Comparison of ENCODE assay signal across 14 mouse cellular contexts in the genomic region with DNA sequence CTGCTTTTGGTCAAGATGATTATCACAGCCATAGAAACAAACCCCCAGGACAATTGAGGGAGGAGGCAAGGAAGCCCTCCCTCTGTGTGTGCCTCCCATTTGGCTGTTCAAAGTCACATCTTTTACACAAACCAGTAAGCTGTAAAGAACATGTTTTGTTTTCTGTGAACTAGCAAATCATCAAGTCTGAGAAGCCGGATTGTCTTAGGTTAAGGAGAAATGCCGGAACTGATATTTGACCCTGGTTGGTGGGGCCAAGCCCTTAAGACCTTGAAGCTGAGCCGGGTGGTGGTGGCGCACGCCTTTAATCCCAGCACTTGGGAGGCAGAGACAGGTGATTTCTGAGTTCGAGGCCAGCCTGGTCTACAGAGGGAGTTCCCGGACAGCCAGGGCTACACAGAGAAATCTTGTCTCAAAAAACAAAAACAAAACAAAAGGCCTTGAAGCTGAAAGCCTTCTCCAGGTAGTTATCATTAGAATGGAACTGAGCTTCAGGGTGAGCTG. TPM values are rescaled to one million over a fixed set of nuclear protein-coding genes. Genes with fewer than 3 reads are reported as not detected.
A peak's percentile ranks its signal among the peaks of the same experiment; 100 is the strongest.
DNase-seq lines count a peak whose midpoint lies in the region; ATAC-seq and TF ChIP-seq lines count a peak whose summit lies in the region.
"Had no signal": no experiment of that assay in that cellular context is flagged by ENCODE, and none has a peak within 500 bp of the region (broad histone marks: within the 10 kb centered on the region; RNA-seq: fewer than 3 reads in every experiment).

No protein-coding gene starts in this region.

- no peaks in the 10 kb centered on the region for H3K36me3 ChIP-seq in kidney, embryonic 14.5 days (ENCODE audit: control insufficient read depth, insufficient read depth, low read length)
- no peaks in the 10 kb centered on the region for H3K36me3 ChIP-seq in testis, adult 2 months (ENCODE audit: control insufficient read depth, insufficient read depth, low read length)
- H3K36me3 ChIP-seq in embryonic facial prominence, embryonic 14.5 days (ENCODE audit: control insufficient read depth, insufficient read depth, low read length): no peaks in the 10 kb centered on the region
- H3K36me3 ChIP-seq in stomach, postnatal 0 days (ENCODE audit: control insufficient read depth, insufficient read depth, low read length): no peaks in the 10 kb centered on the region
- H3K36me3 ChIP-seq in midbrain, embryonic 15.5 days (replicated peaks): no peaks in the 10 kb centered on the region
- H3K36me3 ChIP-seq: forebrain, embryonic 10.5 days had no signal

- no peak for DNase-seq in kidney, postnatal 25 days
- no peak for DNase-seq in testis, postnatal 10 days (ENCODE audit: low spot score)
- no peak for DNase-seq in embryonic facial prominence, embryonic 14.5 days (ENCODE audit: low spot score)
- no peak for DNase-seq in stomach, postnatal 0 days (ENCODE audit: low spot score)
- no peak for DNase-seq in gastrocnemius, postnatal 25 days
- DNase-seq: adrenal gland, postnatal 14 days; cerebellum, adult 9-11 months; gastrocnemius, postnatal 10 days; kidney, adult 11 months; midbrain, embryonic 14.5 days had no signal

- TF ChIP-seq POLR2A in testis, adult 2 months (IDR thresholded peaks at IDR 0.05; ENCODE audit: control insufficient read depth, low read depth, low read length): no peak

- peaks cover 27% of the 10 kb centered on the region for H3K4me1 ChIP-seq in kidney, embryonic 14.5 days (ENCODE audit: control insufficient read depth, insufficient read depth, low read length)
- H3K4me1 ChIP-seq in testis, adult 2 months (ENCODE audit: control insufficient read depth, insufficient read depth, low read length): peaks cover 6% of the 10 kb centered on the region
- H3K4me1 ChIP-seq in embryonic facial prominence, embryonic 14.5 days (ENCODE audit: control insufficient read depth, insufficient read depth, low read length): peaks cover 16% of the 10 kb centered on the region
- 0 out of 2 replicates have a peak, but pooled peaks cover 4% of the 10 kb centered on the region for H3K4me1 ChIP-seq in stomach, postnatal 0 days (replicated peaks; ENCODE audit: control insufficient read depth, insufficient read depth)
- no peaks in the 10 kb centered on the region for H3K4me1 ChIP-seq in midbrain, embryonic 15.5 days

- no peak overlapping the region for H3K9ac ChIP-seq in kidney, embryonic 14.5 days (ENCODE audit: low read depth, low read length)
- no peak overlapping the region for H3K9ac ChIP-seq in embryonic facial prominence, embryonic 14.5 days (ENCODE audit: low read depth, low read length)
- no peak overlapping the region for H3K9ac ChIP-seq in stomach, postnatal 0 days (ENCODE audit: low read length)
- H3K9ac ChIP-seq in midbrain, embryonic 15.5 days: no peak overlapping the region

- TF ChIP-seq CTCF in testis, adult 2 months (IDR thresholded peaks at IDR 0.05; ENCODE audit: control insufficient read depth, insufficient read depth, insufficient replicate concordance, low read depth, low read length): no peak
- no peak for TF ChIP-seq CTCF in stomach, postnatal 0 days (IDR thresholded peaks at IDR 0.05; ENCODE audit: low read depth)

- no peak for ATAC-seq in kidney, embryonic 14.5 days (ENCODE audit: low FRiP score, low TSS enrichment)
- no peak for ATAC-seq in embryonic facial prominence, embryonic 14.5 days (ENCODE audit: low read depth)
- ATAC-seq in stomach, postnatal 0 days (ENCODE audit: low FRiP score, low TSS enrichment): no peak
- ATAC-seq in midbrain, embryonic 15.5 days (replicated peaks): no peak

- 72% methylated on average over 7 of the region's 7 CpGs for WGBS in kidney, embryonic 14.5 days
- WGBS in embryonic facial prominence, embryonic 14.5 days: 66% methylated on average over 7 of the region's 7 CpGs
- 86% methylated on average over 7 of the region's 7 CpGs for WGBS in stomach, postnatal 0 days
- WGBS in midbrain, embryonic 15.5 days: 82% methylated on average over 7 of the region's 7 CpGs

- peak overlapping the region; percentile 81; the same call in 1 of the 2 replicates for H3K27ac ChIP-seq in kidney, embryonic 14.5 days (ENCODE audit: low read depth, low read length)
- H3K27ac ChIP-seq in testis, adult 2 months (ENCODE audit: control insufficient read depth, insufficient read depth, low read depth, low read length): peak overlapping the region; percentile 42; the same call in 1 of the 2 replicates
- peak overlapping the region; percentile 81; the same call in 1 of the 2 replicates for H3K27ac ChIP-seq in embryonic facial prominence, embryonic 14.5 days (replicated peaks; ENCODE audit: low read depth, low read length)
- H3K27ac ChIP-seq in stomach, postnatal 0 days (replicated peaks): peak overlapping the region; percentile 5; the same call in 1 of the 2 replicates
- H3K27ac ChIP-seq in midbrain, embryonic 15.5 days: no peak overlapping the region
- H3K27ac ChIP-seq: forebrain, embryonic 10.5 days had no signal

- TF ChIP-seq EP300 in stomach, postnatal 0 days (optimal IDR thresholded peaks at IDR 0.05): no peak

- no peaks in the 10 kb centered on the region for H3K27me3 ChIP-seq in kidney, embryonic 14.5 days (ENCODE audit: control insufficient read depth, insufficient read depth, low read length)
- H3K27me3 ChIP-seq in testis, adult 2 months (ENCODE audit: control insufficient read depth, insufficient read depth, low read length): no peaks in the 10 kb centered on the region
- no peaks in the 10 kb centered on the region for H3K27me3 ChIP-seq in embryonic facial prominence, embryonic 14.5 days (replicated peaks; ENCODE audit: control insufficient read depth, insufficient read depth, low read length)
- H3K27me3 ChIP-seq in stomach, postnatal 0 days (ENCODE audit: control insufficient read depth, insufficient read depth, low read length): no peaks in the 10 kb centered on the region
- H3K27me3 ChIP-seq in midbrain, embryonic 15.5 days (replicated peaks): no peaks in the 10 kb centered on the region

- no peak overlapping the region for H3K4me2 ChIP-seq in kidney, embryonic 14.5 days (replicated peaks; ENCODE audit: low read depth, low read length)
- H3K4me2 ChIP-seq in embryonic facial prominence, embryonic 14.5 days (ENCODE audit: low read depth, low read length): no peak overlapping the region
- no peak overlapping the region for H3K4me2 ChIP-seq in stomach, postnatal 0 days (replicated peaks; ENCODE audit: low read depth)
- no peak overlapping the region for H3K4me2 ChIP-seq in midbrain, embryonic 15.5 days

- H3K9me3 ChIP-seq in kidney, embryonic 14.5 days (ENCODE audit: control insufficient read depth, low read length): no peaks in the 10 kb centered on the region
- no peaks in the 10 kb centered on the region for H3K9me3 ChIP-seq in embryonic facial prominence, embryonic 14.5 days (ENCODE audit: control insufficient read depth, low read length)
- H3K9me3 ChIP-seq in stomach, postnatal 0 days (ENCODE audit: control insufficient read depth, low read length): no peaks in the 10 kb centered on the region
- H3K9me3 ChIP-seq in midbrain, embryonic 15.5 days: no peaks in the 10 kb centered on the region
- H3K9me3 ChIP-seq: forebrain, embryonic 10.5 days had no signal

- no peak overlapping the region for H3K4me3 ChIP-seq in kidney, embryonic 14.5 days (ENCODE audit: low read length)
- no peak overlapping the region for H3K4me3 ChIP-seq in testis, adult 2 months (ENCODE audit: control insufficient read depth, low read depth, low read length)
- no peak overlapping the region for H3K4me3 ChIP-seq in embryonic facial prominence, embryonic 14.5 days (ENCODE audit: low read depth, low read length)
- no peak overlapping the region for H3K4me3 ChIP-seq in stomach, postnatal 0 days (ENCODE audit: low read depth, low read length)
- no peak overlapping the region for H3K4me3 ChIP-seq in midbrain, embryonic 15.5 days
- H3K4me3 ChIP-seq: forebrain, embryonic 10.5 days had no signal

RNA-seq across cellular contexts. Expression of a gene that starts 21.2 kb away (rescaled TPM):
- 22.3 and 29.8 TPM in 2 replicates for polyA plus RNA-seq in kidney, embryonic 14.5 days (2014; fragmentation: Nextera tagmentation; extraction: Ambion mirVana)
- polyA plus RNA-seq in testis, adult 2 months (2012; rRNA removed): 11.0 and 11.5 TPM in 2 replicates
- polyA plus RNA-seq in embryonic facial prominence, embryonic 14.5 days (2014; fragmentation: Nextera tagmentation; extraction: Ambion mirVana): 25.0 and 34.1 TPM in 2 replicates
- polyA plus RNA-seq in stomach, postnatal 0 days (2015; fragmentation: Nextera tagmentation; extraction: Ambion mirVana): 19.9 and 20.4 TPM in 2 replicates
- 1 to 10 TPM; 6.5 to 8.8 TPM for total RNA-seq in gastrocnemius, postnatal 25 days (2021)
- polyA plus RNA-seq in midbrain, embryonic 15.5 days (2015; fragmentation: Nextera tagmentation; extraction: Ambion mirVana): 136 and 140 TPM in 2 replicates

RNA-seq across cellular contexts. Expression of a gene that starts 24.6 kb away (rescaled TPM):
- 13.5 and 25.0 TPM in 2 replicates for polyA plus RNA-seq in kidney, embryonic 14.5 days (2014; fragmentation: Nextera tagmentation; extraction: Ambion mirVana)
- 1.8 and 2.9 TPM in 2 replicates for polyA plus RNA-seq in testis, adult 2 months (2012; rRNA removed)
- 14.6 and 15.3 TPM in 2 replicates for polyA plus RNA-seq in embryonic facial prominence, embryonic 14.5 days (2014; fragmentation: Nextera tagmentation; extraction: Ambion mirVana)
- polyA plus RNA-seq in stomach, postnatal 0 days (2015; fragmentation: Nextera tagmentation; extraction: Ambion mirVana): 5.2 and 6.7 TPM in 2 replicates
- 1 to 10 TPM; 3.5 to 4.6 TPM for total RNA-seq in gastrocnemius, postnatal 25 days (2021)
- 3.9 and 5.0 TPM in 2 replicates for polyA plus RNA-seq in midbrain, embryonic 15.5 days (2015; fragmentation: Nextera tagmentation; extraction: Ambion mirVana)

RNA-seq across cellular contexts. Expression of a gene that starts 38.8 kb away (rescaled TPM):
- 26.0 and 27.0 TPM in 2 replicates for polyA plus RNA-seq in kidney, embryonic 14.5 days (2014; fragmentation: Nextera tagmentation; extraction: Ambion mirVana)
- polyA plus RNA-seq in testis, adult 2 months (2012; rRNA removed): 18.5 and 21.0 TPM in 2 replicates
- 68.7 and 74.1 TPM in 2 replicates for polyA plus RNA-seq in embryonic facial prominence, embryonic 14.5 days (2014; fragmentation: Nextera tagmentation; extraction: Ambion mirVana)
- 49.3 and 63.7 TPM in 2 replicates for polyA plus RNA-seq in stomach, postnatal 0 days (2015; fragmentation: Nextera tagmentation; extraction: Ambion mirVana)
- 10 to 100 TPM; 19.1 to 28.7 TPM for total RNA-seq in gastrocnemius, postnatal 25 days (2021)
- polyA plus RNA-seq in midbrain, embryonic 15.5 days (2015; fragmentation: Nextera tagmentation; extraction: Ambion mirVana): 6.0 and 7.2 TPM in 2 replicates
